Mouse (Mus musculus) spleen, embryonic (tissue): ENCODE data around the gene Tnc.

Experiments
- CTCF ChIA-PET: fragments of 350-600 bp; sonication (Branson Sonifier 250); formaldehyde crosslinking; loops from one replicate; lab custom pipeline; 2022; lab: Charles Lee

Gene Tnc

GRCm38 (mm10) chr4:64046831-64047493, at the start of gene Tnc:
TSS of gene Tnc (minus strand) at chr4:64047015.
- CTCF ChIA-PET: no interaction called here

- CTCF ChIA-PET: no interaction called here
Observed at GRCm38 (mm10) chr4:64094221-64094620, 47.4 kb upstream of the Tnc start.

DNA sequence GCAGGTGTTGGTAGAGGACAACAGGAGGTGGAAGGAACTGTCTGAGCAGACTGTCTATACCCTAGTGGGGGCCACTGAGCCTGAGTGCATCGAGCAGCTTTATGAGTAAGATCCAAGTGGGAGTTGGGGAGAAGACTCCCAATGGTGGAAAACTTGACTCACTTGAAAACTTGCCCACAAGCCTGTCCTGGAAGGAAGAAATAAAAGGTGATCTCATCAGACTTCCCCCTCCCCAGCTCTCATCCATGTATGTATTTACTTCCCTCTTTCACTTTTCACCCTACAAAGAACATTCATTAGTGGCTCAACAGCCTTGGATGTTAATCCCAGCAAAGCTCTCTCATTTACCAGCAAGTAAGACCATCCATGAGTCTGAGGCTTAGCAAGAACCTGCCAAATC, 46.0 kb upstream of the Tnc start:
- CTCF ChIA-PET: interaction anchor here (0.6 kb wide), 1 partner anchor 9 kb away, joined by 3 read pairs; no protein-coding TSS in a partner anchor

GRCm38 (mm10) chr4:64089378-64089777, 42.6 kb upstream of the Tnc start:
- CTCF ChIA-PET: no interaction called here

DNA sequence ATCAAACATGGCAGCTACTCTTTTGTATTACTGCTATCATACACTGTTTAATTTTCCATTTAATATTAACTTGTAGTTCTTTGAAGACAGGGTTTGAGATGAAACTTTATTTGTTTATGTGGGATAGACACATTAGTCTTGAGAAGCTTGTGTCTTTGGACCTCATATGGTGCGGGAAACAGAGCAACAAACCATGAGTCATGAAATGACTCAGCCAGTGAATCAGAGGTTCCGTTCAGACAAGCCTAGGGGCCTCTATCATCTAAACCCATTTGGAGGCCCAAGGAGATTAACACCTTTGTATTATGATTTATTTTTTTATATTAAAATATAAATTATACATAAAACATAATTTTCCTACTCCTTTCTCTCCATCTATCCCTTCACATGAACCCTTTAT, 40.9 kb upstream of the Tnc start:
- CTCF ChIA-PET: no interaction called here

- CTCF ChIA-PET: no interaction called here
Observed at GRCm38 (mm10) chr4:64085993-64086567, 39.3 kb upstream of the Tnc start.

- CTCF ChIA-PET: no interaction called here
Observed at GRCm38 (mm10) chr4:64083858-64084257, 37.0 kb upstream of the Tnc start.

- CTCF ChIA-PET: no interaction called here
Observed at GRCm38 (mm10) chr4:64078029-64078619, 31.3 kb upstream of the Tnc start.

DNA sequence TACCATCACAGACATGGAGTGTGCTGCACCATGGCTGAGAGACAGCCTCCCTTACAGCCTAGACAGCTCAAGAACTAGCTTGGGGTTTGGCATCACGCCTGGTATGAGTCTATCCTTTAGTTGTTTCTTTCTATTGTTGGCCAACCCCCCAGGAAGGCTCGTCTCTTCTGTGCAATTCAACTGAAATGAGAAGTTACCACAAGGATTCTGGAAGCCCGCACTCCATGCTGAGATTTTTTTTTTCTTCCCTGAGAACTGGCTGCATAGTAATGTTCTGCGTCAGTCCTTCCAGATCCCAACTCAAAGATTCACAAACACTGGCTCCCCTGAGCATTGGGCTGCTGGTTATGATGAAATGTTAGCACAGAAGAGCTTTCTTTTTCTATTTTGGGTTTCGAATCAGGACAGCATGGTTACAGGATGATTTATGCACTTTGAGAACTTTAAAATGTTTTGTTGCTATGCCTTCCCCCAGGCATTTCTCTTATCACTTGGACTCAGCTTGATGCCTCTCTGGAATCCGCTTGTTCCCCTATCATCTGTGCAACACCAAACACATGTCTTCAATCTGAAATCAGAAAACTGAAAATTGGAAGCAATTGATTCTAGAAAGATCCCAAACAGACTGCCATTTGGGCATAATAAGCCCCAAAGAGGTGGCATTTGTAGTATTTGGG, 29.7 kb upstream of the Tnc start:
- CTCF ChIA-PET: no interaction called here

- CTCF ChIA-PET: no interaction called here
Observed at GRCm38 (mm10) chr4:64074725-64075124, 27.9 kb upstream of the Tnc start.

DNA sequence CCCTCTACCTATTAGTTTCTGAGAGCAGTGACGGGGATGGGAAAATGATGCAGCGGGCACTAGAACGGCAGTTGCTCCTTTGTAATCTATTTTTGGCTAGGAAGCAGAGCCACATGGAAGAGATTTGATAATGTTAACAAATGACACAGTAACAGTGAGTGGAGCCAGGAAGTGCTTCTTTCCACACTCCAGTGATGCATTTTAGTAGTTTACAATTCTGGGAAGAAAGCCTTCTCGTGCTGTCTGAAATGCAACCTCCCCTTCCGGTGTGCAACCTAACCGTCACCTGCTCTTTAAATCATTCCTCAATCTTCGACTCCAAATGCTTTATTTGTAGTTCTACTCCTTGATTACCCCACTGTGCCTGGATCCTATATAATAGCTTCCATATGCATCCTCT, 20.6 kb upstream of the Tnc start:
- CTCF ChIA-PET: no interaction called here

- CTCF ChIA-PET: no interaction called here
Observed at GRCm38 (mm10) chr4:64065266-64065665, 18.5 kb upstream of the Tnc start.

DNA sequence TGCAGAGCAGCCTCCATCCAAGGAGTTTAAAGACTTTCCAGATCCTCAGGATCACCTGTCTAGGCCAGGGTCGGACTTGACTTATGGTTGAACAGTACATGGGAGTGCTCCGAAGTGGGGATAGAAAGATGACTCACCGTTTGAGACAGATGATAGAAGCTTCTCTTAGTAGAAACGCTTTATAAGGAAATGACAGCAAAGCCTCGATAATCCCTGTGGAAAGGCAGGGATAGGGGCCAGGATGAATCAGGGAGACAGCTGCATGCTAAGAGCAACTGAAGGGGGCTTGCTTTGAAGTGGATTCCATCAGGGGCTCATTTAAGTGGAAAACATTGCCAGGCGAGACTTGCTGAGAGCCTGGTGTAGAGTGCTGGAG, 12.0 kb upstream of the Tnc start:
- CTCF ChIA-PET: no interaction called here

GRCm38 (mm10) chr4:64058048-64058855, 11.4 kb upstream of the Tnc start:
- CTCF ChIA-PET: no interaction called here

DNA sequence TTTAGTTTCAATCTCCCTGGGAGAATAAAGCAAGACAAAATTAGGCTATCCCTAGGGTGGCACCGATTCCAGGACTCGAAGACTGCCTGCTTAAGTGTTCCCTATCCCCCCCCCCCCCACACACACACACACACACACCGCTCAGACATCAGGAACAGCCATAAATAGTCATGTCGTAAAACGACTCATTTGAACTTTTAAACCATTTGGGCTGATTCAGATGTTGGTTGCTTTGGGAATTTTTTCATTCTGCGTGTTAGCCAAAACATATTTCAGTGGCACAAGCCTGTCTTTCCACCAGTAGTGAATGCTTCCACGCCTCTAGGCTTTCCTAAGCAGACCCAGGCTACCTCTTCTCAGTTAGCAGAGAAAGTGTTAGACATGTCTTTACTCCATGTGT, 1.4 kb upstream of the Tnc start:
- CTCF ChIA-PET: no interaction called here

DNA sequence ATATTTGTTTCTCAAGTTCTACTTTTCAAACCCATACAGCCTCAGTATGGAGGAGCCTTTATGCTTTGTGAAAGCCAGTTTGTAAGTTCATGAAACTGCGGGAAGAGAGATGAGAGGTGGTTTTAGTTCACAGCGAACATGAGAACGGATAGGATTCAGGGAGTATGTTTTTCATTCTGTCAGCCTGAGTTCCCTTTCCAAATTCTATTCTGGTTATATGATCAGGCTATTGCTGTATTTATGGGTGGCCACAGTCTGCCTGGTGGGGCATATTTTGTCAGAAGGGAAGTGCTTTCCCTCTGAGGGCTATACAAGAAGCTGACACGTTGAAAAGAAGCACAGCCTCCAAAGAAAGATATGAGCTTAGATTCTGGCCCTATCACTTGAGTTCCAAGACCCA, 2.9 kb downstream of the Tnc start:
- CTCF ChIA-PET: no interaction called here

GRCm38 (mm10) chr4:64043371-64043770, 3.4 kb downstream of the Tnc start:
- CTCF ChIA-PET: no interaction called here

GRCm38 (mm10) chr4:64039091-64039490, 7.7 kb downstream of the Tnc start:
- CTCF ChIA-PET: no interaction called here

- CTCF ChIA-PET: no interaction called here
Observed at GRCm38 (mm10) chr4:64037513-64037912, 9.3 kb downstream of the Tnc start.

GRCm38 (mm10) chr4:64034724-64035123, 12.1 kb downstream of the Tnc start:
- CTCF ChIA-PET: no interaction called here

GRCm38 (mm10) chr4:64033191-64033590, 13.6 kb downstream of the Tnc start:
- CTCF ChIA-PET: no interaction called here

GRCm38 (mm10) chr4:64029486-64029885, 17.3 kb downstream of the Tnc start:
- CTCF ChIA-PET: no interaction called here
